In the genomic region with DNA sequence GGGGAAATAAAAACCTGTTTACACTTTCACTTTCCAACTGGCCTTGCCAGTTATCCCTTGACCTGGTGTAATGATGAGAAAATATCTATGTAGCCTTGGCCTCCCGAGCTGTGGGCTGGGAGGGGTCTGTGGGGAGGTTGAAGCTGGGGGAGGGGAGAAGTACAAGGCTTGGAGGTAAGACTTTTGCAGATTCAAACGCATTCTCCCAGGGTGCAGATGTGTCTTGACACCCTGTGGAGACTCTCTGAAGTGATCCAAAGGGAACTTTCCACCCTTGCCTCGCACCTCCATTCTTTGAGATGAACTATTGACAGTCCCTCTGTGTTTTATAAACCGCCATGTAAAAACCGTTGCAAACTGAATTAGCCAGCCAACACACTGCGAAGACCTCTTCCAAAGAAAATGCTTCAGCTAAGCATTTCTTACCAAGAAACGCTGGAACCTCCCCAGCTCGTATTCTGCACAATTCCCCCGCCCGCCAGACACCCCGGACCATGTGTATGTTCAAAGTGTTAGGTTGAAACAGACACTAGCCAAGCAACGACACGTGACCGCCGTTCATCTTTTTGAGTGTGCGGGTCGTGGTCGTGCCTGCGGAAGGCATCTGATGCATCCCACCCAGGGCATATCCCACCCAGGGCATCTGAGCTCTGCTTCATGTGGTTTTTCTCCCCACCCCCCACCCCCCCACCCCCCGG, we compare ENCODE assay signal across 8 mouse cellular contexts.
DNase-seq lines count a peak whose midpoint lies in the region; ATAC-seq and TF ChIP-seq lines count a peak whose summit lies in the region.

No protein-coding gene starts in this region.

- in situ Hi-C loops in CH12.LX (cut with MboI; ENCODE audit: low pct_ligation_motif_present, low pct_unique_long_range_greater_than_20kb, low sequenced_read_pairs) = no loop called here

- no peak for TF ChIP-seq EP300 in CH12.LX (IDR thresholded peaks at IDR 0.05; ENCODE audit: low read length)

- intact Hi-C loops in left cerebral cortex, postnatal 14 days (cut with DNase I) = loop anchor here (5.0 kb wide), 2 partner anchors 133 to 1028 kb away; no protein-coding TSS in a partner anchor
- intact Hi-C loops in left cerebral cortex, postnatal 4 days (cut with DNase I) = loop anchor here (5.0 to 10.0 kb wide), 2 partner anchors 146 to 1023 kb away; a partner anchor contains a TSS

- peak; percentile 13 to 18 for DNase-seq in cerebellum, postnatal 14 days
- DNase-seq in cerebellum, adult 11-12 months = no peak
- DNase-seq in CH12.LX (ENCODE audit: extremely low read depth) = no peak
- no peak for DNase-seq in forebrain, postnatal 0 days
- DNase-seq in left cerebral cortex, postnatal 14 days (ENCODE audit: low spot score in 2 of 2) = no peak
- no peak for DNase-seq in left cerebral cortex, postnatal 4 days
- DNase-seq in urinary bladder, adult 2 months (ENCODE audit: low spot score) = no peak

- H3K27me3 ChIP-seq in CH12.LX (replicated peaks) = no peaks in the 10 kb centered on the region
- H3K27me3 ChIP-seq in forebrain, postnatal 0 days (ENCODE audit: insufficient read depth, low read length) = no peaks in the 10 kb centered on the region
- H3K27me3 ChIP-seq in liver, embryonic 15.5 days = no peaks in the 10 kb centered on the region

- no peak for TF ChIP-seq CTCF in CH12.LX (conservative IDR thresholded peaks at IDR 0.05 in 1 of 2, IDR thresholded peaks at IDR 0.05 in 1 of 2; ENCODE audit: low read depth in 2 of 2, low read length in 2 of 2)
- no peak for TF ChIP-seq CTCF in forebrain, postnatal 0 days (IDR thresholded peaks at IDR 0.05; ENCODE audit: low read depth)

- no peaks in the 10 kb centered on the region for H3K9me3 ChIP-seq in CH12.LX (replicated peaks; ENCODE audit: low read length)
- H3K9me3 ChIP-seq in forebrain, postnatal 0 days (ENCODE audit: low read length) = no peaks in the 10 kb centered on the region
- no peaks in the 10 kb centered on the region for H3K9me3 ChIP-seq in liver, embryonic 15.5 days (replicated peaks)

- H3K4me3 ChIP-seq in CH12.LX (replicated peaks in 1 of 3; ENCODE audit: low read depth in 2 of 3, low read length in 2 of 3, poor library complexity in 1 of 3) = no peak overlapping the region
- no peak overlapping the region for H3K4me3 ChIP-seq in forebrain, postnatal 0 days (ENCODE audit: low read depth, low read length)
- no peak overlapping the region for H3K4me3 ChIP-seq in liver, embryonic 15.5 days (replicated peaks)

- peak overlapping the region; percentile 97 for H3K4me2 ChIP-seq in CH12.LX (ENCODE audit: insufficient read depth, low read depth, poor library complexity, severe bottlenecking)
- H3K4me2 ChIP-seq in forebrain, postnatal 0 days (ENCODE audit: low read depth) = no peak overlapping the region
- H3K4me2 ChIP-seq in liver, embryonic 15.5 days = peak overlapping the region; percentile 41

- TF ChIP-seq RAD21 in CH12.LX (IDR thresholded peaks at IDR 0.05; ENCODE audit: low read depth, low read length) = no peak

- no peaks in the 10 kb centered on the region for H3K79me2 ChIP-seq in CH12.LX (replicated peaks; ENCODE audit: control insufficient read depth, extremely low read depth, insufficient read depth, poor library complexity, severe bottlenecking)

- dilution Hi-C loops in CH12.LX (cut with MboI; ENCODE audit: extremely low pct_ligation_motif_present, extremely low pct_unique_long_range_greater_than_20kb, low sequenced_read_pairs) = no loop called here

- H3K27ac ChIP-seq in CH12.LX (ENCODE audit: insufficient read depth, low read depth) = no peak overlapping the region
- no peak overlapping the region for H3K27ac ChIP-seq in forebrain, postnatal 0 days (ENCODE audit: low read depth, low read length)
- H3K27ac ChIP-seq in liver, embryonic 15.5 days (replicated peaks) = no peak overlapping the region

- H3K4me1 ChIP-seq in CH12.LX (ENCODE audit: control insufficient read depth in 1 of 2, insufficient read depth in 2 of 2) = peaks cover 0 to 5% of the 10 kb centered on the region in 2 experiments; a peak in 1 of 4 replicates
- H3K4me1 ChIP-seq in forebrain, postnatal 0 days (ENCODE audit: insufficient read depth) = no peaks in the 10 kb centered on the region; the same call in 1 of the 2 replicates
- H3K4me1 ChIP-seq in liver, embryonic 15.5 days (replicated peaks) = peaks cover 9% of the 10 kb centered on the region; the same call in 1 of the 2 replicates

- peak; percentile 36; the same call in 1 of the 2 replicates for ATAC-seq in forebrain, postnatal 0 days
- ATAC-seq in liver, embryonic 15.5 days (ENCODE audit: insufficient read depth) = 0 out of 2 replicates have a peak, but pooled peaks have one; percentile 40

- 66% methylated on average over 20 of the region's 20 CpGs for WGBS in forebrain, postnatal 0 days
- WGBS in liver, embryonic 15.5 days (ENCODE audit: insufficient replicate concordance) = 55% methylated on average over 20 of the region's 20 CpGs

- H3K36me3 ChIP-seq in CH12.LX (replicated peaks in 1 of 2; ENCODE audit: control insufficient read depth in 1 of 2, insufficient read depth in 1 of 2, low read length in 1 of 2) = no peaks in the 10 kb centered on the region
- H3K36me3 ChIP-seq in forebrain, postnatal 0 days (ENCODE audit: insufficient read depth) = no peaks in the 10 kb centered on the region
- H3K36me3 ChIP-seq in liver, embryonic 15.5 days (replicated peaks) = no peaks in the 10 kb centered on the region

- TF ChIP-seq POLR2A in CH12.LX (IDR thresholded peaks at IDR 0.05; ENCODE audit: low read depth, low read length) = no peak

- H3K9ac ChIP-seq in CH12.LX (ENCODE audit: insufficient read depth, low read depth) = no peak overlapping the region
- no peak overlapping the region for H3K9ac ChIP-seq in forebrain, postnatal 0 days
- no peak overlapping the region for H3K9ac ChIP-seq in liver, embryonic 15.5 days

TF ChIP-seq in CH12.LX, 34 proteins besides CTCF, POLR2A, EP300 and RAD21:
- TF ChIP-seq MAFK (IDR thresholded peaks at IDR 0.05; ENCODE audit: insufficient replicate concordance, low read length) = no peak
- no peak for TF ChIP-seq JUND (conservative IDR thresholded peaks at IDR 0.05; ENCODE audit: low read depth, low read length)
- TF ChIP-seq MYC (IDR thresholded peaks at IDR 0.05; ENCODE audit: low read depth, low read length) = no peak
- no peak for TF ChIP-seq MAX (IDR thresholded peaks at IDR 0.05; ENCODE audit: low read length)
- TF ChIP-seq NELFE (IDR thresholded peaks at IDR 0.05; ENCODE audit: low read depth, low read length) = no peak
- TF ChIP-seq ZKSCAN1 (IDR thresholded peaks at IDR 0.05; ENCODE audit: borderline replicate concordance, low read depth, low read length) = no peak
- no peak for TF ChIP-seq USF2 (conservative IDR thresholded peaks at IDR 0.05; ENCODE audit: low read depth, low read length)
- TF ChIP-seq TCF12 (IDR thresholded peaks at IDR 0.05; ENCODE audit: low read depth, low read length) = no peak
- no peak for TF ChIP-seq MXI1 (IDR thresholded peaks at IDR 0.05; ENCODE audit: low read depth, low read length)
- TF ChIP-seq PAX5 (IDR thresholded peaks at IDR 0.05; ENCODE audit: low read length) = no peak
- no peak for TF ChIP-seq HCFC1 (IDR thresholded peaks at IDR 0.05; ENCODE audit: low read depth, low read length)
- TF ChIP-seq CHD2 (IDR thresholded peaks at IDR 0.05; ENCODE audit: low read length) = no peak
- TF ChIP-seq USF1 (IDR thresholded peaks at IDR 0.05; ENCODE audit: low read depth, low read length) = no peak
- TF ChIP-seq MEF2A (IDR thresholded peaks at IDR 0.05; ENCODE audit: borderline replicate concordance, low read depth, low read length) = no peak
TF ChIP-seq in CH12.LX: peak in this region for 0.

Comparison
In these comparisons a context has a peak if more than half of its experiments do, and no peak if none do; other contexts are left out.
1. DNase-seq: peak in cerebellum, postnatal 14 days (2 of 2); none in cerebellum, adult 11-12 months (single experiment), CH12.LX (single experiment), forebrain, postnatal 0 days (single experiment), left cerebral cortex, postnatal 14 days (0 of 2), left cerebral cortex, postnatal 4 days (single experiment) and urinary bladder, adult 2 months (single experiment).